Mouse (Mus musculus) urinary bladder, adult 2 months (tissue): ENCODE data around the gene Cdk11b. TPM values are rescaled to one million over a fixed set of nuclear protein-coding genes. Genes with fewer than 3 reads are reported as not detected.
"Not testable (repeated sequence)": the region's sequence is repeated elsewhere in the genome, so short reads cannot be mapped to it uniquely, and the experiment has no call there.

Experiments used
- DNase-seq: peaks from one replicate; pipeline ENCODE4 v3.0.0; 2022; ENCODE audit warnings: low spot score
- polyA plus RNA-seq: library from polyadenylated mRNA; depleted of rRNA; stranded (reverse); fragments of >200 nt; gene quantifications from 2 replicates; pipeline ENCODE4 v1.2.3, GENCODE M21; 2012; rRNA removed

Gene Cdk11b
- polyA plus RNA-seq, 1 experiment = 35.6 TPM

GRCm38 (mm10) chr4:155668689-155669597 lies 44.3 kb downstream of the Cdk11b start, which contains the start of gene Mib2:
Gene Mib2, minus strand, starts transcription at chr4:155669198.
- peak; percentile 93 for DNase-seq

GRCm38 (mm10) chr4:155669598-155670075 lies 45.0 kb downstream of the Cdk11b start:
- no peak for DNase-seq

GRCm38 (mm10) chr4:155670236-155670635 lies 45.6 kb downstream of the Cdk11b start:
- DNase-seq = not testable (repeated sequence)

- no peak for DNase-seq
Observed at GRCm38 (mm10) chr4:155672082-155672481, 47.4 kb downstream of the Cdk11b start.

GRCm38 (mm10) chr4:155675991-155676390 lies 51.3 kb downstream of the Cdk11b start:
- no peak for DNase-seq

- not testable (repeated sequence) for DNase-seq
Observed at GRCm38 (mm10) chr4:155683670-155684277, 59.1 kb downstream of the Cdk11b start.

- DNase-seq = not testable (repeated sequence)
Observed at GRCm38 (mm10) chr4:155687764-155688163, 63.1 kb downstream of the Cdk11b start.

GRCm38 (mm10) chr4:155690571-155691375 lies 66.1 kb downstream of the Cdk11b start:
- no peak for DNase-seq

- DNase-seq = no peak
Observed at GRCm38 (mm10) chr4:155692421-155692820, 67.8 kb downstream of the Cdk11b start.

- DNase-seq = peak; percentile 47
Observed at GRCm38 (mm10) chr4:155694111-155694481, 69.4 kb downstream of the Cdk11b start, which contains the start of gene Fndc10. Gene Fndc10, plus strand, starts transcription at chr4:155694342.

GRCm38 (mm10) chr4:155694482-155695401 lies 70.1 kb downstream of the Cdk11b start:
- peak; percentile 64 for DNase-seq

- DNase-seq = no peak
Observed at GRCm38 (mm10) chr4:155695531-155696062, 70.9 kb downstream of the Cdk11b start.

GRCm38 (mm10) chr4:155696261-155697255 lies 71.9 kb downstream of the Cdk11b start:
- DNase-seq = no peak

Other genes starting within 250 kb of the Cdk11b start
- gene Gabrd, start 226.7 kb upstream of the Cdk11b start, polyA plus RNA-seq = 0.53 and 0.74 TPM in 2 replicates
- gene Cfap74, start 215.7 kb upstream of the Cdk11b start, polyA plus RNA-seq = 2.4 and 2.5 TPM in 2 replicates
- gene Tmem52, start 155.7 kb upstream of the Cdk11b start, polyA plus RNA-seq = 2.0 and 2.5 TPM in 2 replicates
- gene Gnb1, start 133.5 kb upstream of the Cdk11b start, polyA plus RNA-seq = 328 and 338 TPM in 2 replicates
- gene Nadk, start 62.5 kb upstream of the Cdk11b start, polyA plus RNA-seq = 110 and 118 TPM in 2 replicates
- 6.1 and 7.8 TPM in 2 replicates for gene Slc35e2, start 23.4 kb upstream of the Cdk11b start, polyA plus RNA-seq
- not detected in 2 replicates for gene Gm10563, start 20.6 kb downstream of the Cdk11b start, polyA plus RNA-seq
- gene Mmp23, start 28.5 kb downstream of the Cdk11b start, polyA plus RNA-seq = 138 and 226 TPM in 2 replicates
- 51.2 and 56.1 TPM in 2 replicates for gene Mib2, start 44.3 kb downstream of the Cdk11b start, polyA plus RNA-seq
- 18.5 and 20.1 TPM in 2 replicates for gene Fndc10, start 69.5 kb downstream of the Cdk11b start, polyA plus RNA-seq
- 119 and 148 TPM in 2 replicates for gene Ssu72, start 79.9 kb downstream of the Cdk11b start, polyA plus RNA-seq
- gene Tmem240, start 109.9 kb downstream of the Cdk11b start, polyA plus RNA-seq = 2.7 and 3.3 TPM in 2 replicates
- 63.3 and 74.8 TPM in 2 replicates for gene Atad3a, start 136.2 kb downstream of the Cdk11b start, polyA plus RNA-seq
- gene Vwa1, start 149.8 kb downstream of the Cdk11b start, polyA plus RNA-seq = 29.3 and 32.1 TPM in 2 replicates
- gene Tmem88b, start 161.0 kb downstream of the Cdk11b start, polyA plus RNA-seq = 0.91 and 0.93 TPM in 2 replicates
- 0.81 and 0.93 TPM in 2 replicates for gene Ankrd65, start 165.6 kb downstream of the Cdk11b start, polyA plus RNA-seq
- 78.0 and 96.4 TPM in 2 replicates for gene Mrpl20, start 178.0 kb downstream of the Cdk11b start, polyA plus RNA-seq
- gene Ccnl2, start 187.6 kb downstream of the Cdk11b start, polyA plus RNA-seq = 161 and 233 TPM in 2 replicates
- 110 and 122 TPM in 2 replicates for gene Aurkaip1, start 206.4 kb downstream of the Cdk11b start, polyA plus RNA-seq
- 377 and 402 TPM in 2 replicates for gene Mxra8, start 214.8 kb downstream of the Cdk11b start, polyA plus RNA-seq
- 58.9 and 76.5 TPM in 2 replicates for gene Dvl1, start 222.5 kb downstream of the Cdk11b start, polyA plus RNA-seq
- gene Tas1r3, start 238.5 kb downstream of the Cdk11b start, polyA plus RNA-seq = 0.91 and 1.3 TPM in 2 replicates
- gene Cptp, start 244.6 kb downstream of the Cdk11b start, polyA plus RNA-seq = 17.1 and 18.5 TPM in 2 replicates
- 26.5 and 32.3 TPM in 2 replicates for gene Ints11, start 244.7 kb downstream of the Cdk11b start, polyA plus RNA-seq